Mouse (Mus musculus) retina, postnatal 1 day (tissue): ENCODE measurements at regions not wholly inside any gene's neighbourhood (a gene's known extent, or its start where the extent isn't known, plus 50 kb on each side); places are given as distances from the start of the nearest gene placed in this dataset.

ENCODE experiments used
- DNase-seq: peaks from one replicate; pipeline ENCODE4 v3.0.0-alpha.2; 2012

DNA sequence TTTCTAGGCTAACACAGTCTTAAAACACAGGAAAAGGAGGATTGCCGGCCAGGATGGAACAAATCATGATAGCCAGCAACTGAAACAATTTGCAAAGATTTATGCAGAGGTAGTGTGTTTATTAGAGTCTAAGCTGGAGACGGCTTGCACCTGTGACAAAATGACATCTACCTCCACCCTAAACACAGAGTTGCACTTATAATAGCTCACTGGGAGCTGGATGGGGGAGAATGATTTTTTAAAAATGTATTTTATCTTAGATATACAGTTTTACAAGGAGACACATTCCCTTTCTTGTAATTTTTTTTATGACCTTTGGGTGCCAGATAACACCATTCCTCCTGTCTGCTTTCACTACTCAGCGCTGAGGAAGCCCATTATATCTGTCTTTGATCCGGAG, 76.7 kb upstream of the Zfhx3 start:
- DNase-seq: no peak

DNA sequence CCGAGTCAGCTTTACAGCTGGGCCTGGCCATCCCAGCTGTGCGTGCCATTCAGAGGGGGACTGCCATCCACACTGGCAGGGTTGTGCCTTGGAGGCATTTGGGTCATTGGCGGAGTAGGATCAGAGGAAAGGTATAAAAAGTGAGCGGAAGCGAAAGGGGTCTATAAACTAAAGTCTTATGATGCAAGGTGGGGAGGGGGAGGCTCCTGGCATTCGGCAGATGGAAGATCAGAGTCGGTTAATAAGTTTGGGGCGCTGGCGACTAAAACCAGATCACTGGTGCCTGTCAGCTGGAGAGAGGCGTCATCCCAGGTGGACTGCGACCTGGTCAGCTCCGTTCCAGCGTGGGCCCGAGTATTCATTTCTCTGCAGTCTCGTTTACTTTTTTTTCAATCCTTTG, 70.7 kb upstream of the Zfhx3 start:
- no peak for DNase-seq

DNA sequence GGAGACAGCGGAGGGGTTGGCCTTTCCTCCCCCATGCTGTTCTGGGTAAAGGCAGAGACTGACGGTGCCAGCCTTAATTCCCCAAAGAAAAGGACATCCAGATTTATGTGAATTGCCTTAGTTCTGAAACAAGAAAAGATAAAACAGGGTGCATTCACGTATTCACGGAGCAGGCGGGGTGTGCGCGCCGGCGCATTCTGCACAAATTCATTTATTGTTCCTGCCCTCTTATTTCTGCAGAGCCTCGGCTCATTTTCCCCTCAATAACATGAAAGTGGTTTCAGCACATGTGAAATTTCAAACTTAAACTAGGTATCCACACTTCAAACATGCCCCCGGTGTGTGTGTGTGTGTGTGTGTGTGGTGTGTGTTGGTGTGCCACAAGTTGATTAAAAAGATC, 70.3 kb upstream of the Zfhx3 start:
- DNase-seq: no peak

GRCm38 (mm10) chr8:107876455-107876854, 66.0 kb upstream of the Zfhx3 start:
- DNase-seq: peak; percentile 62

DNA sequence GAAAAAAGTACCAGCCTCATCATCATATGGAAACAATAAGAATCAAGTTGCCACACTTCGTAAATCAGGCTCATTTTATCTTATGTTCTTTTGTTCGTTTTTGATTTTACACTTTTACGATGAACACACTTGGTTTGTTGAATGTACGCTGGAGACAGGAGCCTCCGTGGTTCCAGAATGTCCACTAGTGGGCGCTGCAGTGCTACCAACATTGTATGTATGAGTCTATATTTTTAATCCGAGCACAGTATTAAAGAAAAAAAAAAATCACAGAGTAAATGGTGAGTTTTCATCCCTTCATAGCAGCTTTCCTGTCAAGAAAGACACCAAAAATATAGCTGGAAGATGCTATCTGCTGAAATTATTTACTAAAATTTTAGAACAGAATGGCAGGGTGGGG, 60.6 kb upstream of the Zfhx3 start:
- peak; percentile 80 for DNase-seq

DNA sequence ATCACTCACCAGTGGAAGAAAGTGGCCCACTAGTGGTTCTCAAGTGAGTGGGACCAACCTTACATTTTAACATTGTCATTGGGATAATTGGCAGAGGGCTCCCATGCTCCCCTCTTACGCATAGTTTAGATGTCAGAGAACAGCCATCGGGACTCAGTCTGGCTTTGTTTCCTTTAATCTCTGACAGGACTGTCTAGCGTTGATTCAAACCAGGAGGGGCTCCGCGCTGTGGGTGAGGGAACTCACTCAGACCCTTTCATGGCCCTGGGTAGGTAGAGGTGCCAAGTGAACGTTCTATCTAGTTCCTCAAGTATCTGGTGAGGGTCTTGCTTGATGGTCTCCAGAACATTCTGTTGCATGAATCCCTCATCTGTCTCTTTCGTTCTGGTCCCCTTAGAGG, 56.9 kb upstream of the Zfhx3 start:
- no peak for DNase-seq

DNA sequence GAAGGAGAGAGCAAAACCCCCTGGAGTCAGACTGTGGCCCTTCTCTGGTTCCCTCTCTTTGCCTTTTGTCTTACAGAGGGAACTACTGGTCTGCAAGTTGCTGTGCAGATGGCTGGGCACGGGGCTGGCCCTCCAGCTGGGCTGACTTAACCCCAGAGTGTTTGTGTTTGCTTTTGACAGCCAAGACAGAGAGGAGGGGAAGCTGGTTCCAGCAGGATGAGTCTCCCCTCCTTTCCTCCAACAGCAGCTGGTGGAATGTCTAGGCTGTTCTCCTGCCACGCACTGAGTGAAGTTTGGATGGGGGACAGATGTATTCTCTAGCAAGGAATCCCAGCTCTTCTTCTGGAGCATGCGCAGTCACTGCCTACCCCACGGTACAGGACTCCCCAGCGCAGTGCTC, 56.5 kb upstream of the Zfhx3 start:
- DNase-seq: no peak

- DNase-seq: no peak
Observed at GRCm38 (mm10) chr8:107886516-107887253, 55.8 kb upstream of the Zfhx3 start.

GRCm38 (mm10) chr8:107887333-107887732, 55.1 kb upstream of the Zfhx3 start:
- DNase-seq: no peak

- DNase-seq: no peak
Observed at GRCm38 (mm10) chr8:107890922-107891321, 51.5 kb upstream of the Zfhx3 start.
